Mouse (Mus musculus) embryonic facial prominence, embryonic 10.5 days (tissue): ENCODE measurements around the gene Prepl. TPM values are rescaled to one million over a fixed set of nuclear protein-coding genes. Genes with fewer than 3 reads are reported as not detected.

Experiments
- DNase-seq: peaks from one replicate; pipeline ENCODE4 v3.0.0-alpha.2; 2017; ENCODE audit warnings: low spot score
- H3K27ac ChIP-seq: fragments of 300-500 bp; sonication (generic); replicated peaks from 2 replicates; pipeline ENCODE4 v1.5.1; 2016; ENCODE audit warnings: mild to moderate bottlenecking
- H3K27me3 ChIP-seq: fragments of 300-500 bp; sonication (generic); replicated peaks from 2 replicates; pipeline ENCODE4 v1.6.1; 2016; ENCODE audit warnings: low read depth, mild to moderate bottlenecking; ENCODE audit not compliant: poor library complexity, severe bottlenecking
- H3K36me3 ChIP-seq: fragments of 300-500 bp; sonication (generic); replicated peaks from 2 replicates; pipeline ENCODE4 v1.6.1; 2016; ENCODE audit warnings: mild to moderate bottlenecking, moderate library complexity
- H3K4me1 ChIP-seq: fragments of 300-500 bp; sonication (generic); 2 replicates; pipeline ENCODE4 v1.6.1; 2016
- H3K4me3 ChIP-seq: fragments of 300-500 bp; sonication (generic); 2 replicates; pipeline ENCODE4 v1.5.1; 2016; ENCODE audit warnings: mild to moderate bottlenecking, moderate library complexity
- H3K9me3 ChIP-seq: fragments of 300-500 bp; sonication (generic); 2 replicates; pipeline ENCODE4 v1.6.1; 2016; ENCODE audit warnings: mild to moderate bottlenecking
- WGBS: fragments of 180-500 bp; shearing (Covaris S2); methylation state at CpG from one replicate; pipeline ENCODE4 v1.1.7; 2016; 5-methylcytosine and 5-hydroxymethylcytosine counted together
- polyA plus RNA-seq: library from polyadenylated mRNA; unstranded; fragments of >200 nt; fragmentation: Nextera tagmentation; extraction: Ambion mirVana; gene quantifications from 2 replicates; pipeline ENCODE4 v1.2.1, GENCODE M21; 2016

Gene Prepl
- polyA plus RNA-seq, 1 experiment from 2014 or later: 32.4 TPM

- peak overlapping the region; percentile 84 for H3K4me3 ChIP-seq
- no peak overlapping the region; the same call in 1 of the 2 replicates for H3K27ac ChIP-seq
- no peaks in the 10 kb centered on the region for H3K36me3 ChIP-seq
- DNase-seq: no peak
- H3K9me3 ChIP-seq: no peaks in the 10 kb centered on the region
- H3K27me3 ChIP-seq: no peaks in the 10 kb centered on the region
- H3K4me1 ChIP-seq: peaks cover 33% of the 10 kb centered on the region
- WGBS: 49% methylated on average over 6 of the region's 6 CpGs
Measured at GRCm38 (mm10) chr17:85089011-85089410, 1.0 kb downstream of the Prepl start.

- Histone ChIP-seq H3K4me1 (peaks cover 33% of the 10 kb centered on the region), H3K27me3 (no peaks in the 10 kb centered on the region), H3K9me3 (no peaks in the 10 kb centered on the region), H3K4me3 (no peak overlapping the region), H3K36me3 (no peaks in the 10 kb centered on the region), H3K27ac (no peak overlapping the region)
- 85% methylated on average over 11 of the region's 11 CpGs for WGBS
- DNase-seq: no peak
Measured at GRCm38 (mm10) chr17:85088401-85088800, 1.6 kb downstream of the Prepl start.

- no peak for DNase-seq
- Histone ChIP-seq H3K4me1 (peaks cover 29% of the 10 kb centered on the region), H3K4me3 (no peak overlapping the region), H3K27ac (no peak overlapping the region), H3K36me3 (no peaks in the 10 kb centered on the region), H3K9me3 (no peaks in the 10 kb centered on the region), H3K27me3 (no peaks in the 10 kb centered on the region)
- 89% methylated on average over 5 of the region's 5 CpGs for WGBS
Measured at GRCm38 (mm10) chr17:85087591-85087990, 2.5 kb downstream of the Prepl start.

GRCm38 (mm10) chr17:85086501-85086900 lies 3.5 kb downstream of the Prepl start:
- no peak overlapping the region for H3K27ac ChIP-seq
- no peaks in the 10 kb centered on the region for H3K36me3 ChIP-seq
- H3K27me3 ChIP-seq: no peaks in the 10 kb centered on the region
- no peak overlapping the region for H3K4me3 ChIP-seq
- peaks cover 20% of the 10 kb centered on the region for H3K4me1 ChIP-seq
- 83% methylated on average over 1 of the region's 1 CpGs for WGBS
- DNase-seq: no peak
- no peaks in the 10 kb centered on the region for H3K9me3 ChIP-seq

- Histone ChIP-seq H3K27ac (no peak overlapping the region), H3K4me3 (no peak overlapping the region), H3K9me3 (no peaks in the 10 kb centered on the region), H3K4me1 (peaks cover 15% of the 10 kb centered on the region), H3K36me3 (peaks cover 8% of the 10 kb centered on the region), H3K27me3 (no peaks in the 10 kb centered on the region)
- no peak for DNase-seq
- WGBS: 95% methylated on average over 2 of the region's 2 CpGs
Measured at GRCm38 (mm10) chr17:85085335-85085734, 4.7 kb downstream of the Prepl start.

- DNase-seq: no peak
- Histone ChIP-seq H3K27ac (no peak overlapping the region), H3K27me3 (no peaks in the 10 kb centered on the region), H3K4me3 (no peak overlapping the region), H3K9me3 (no peaks in the 10 kb centered on the region), H3K4me1 (no peaks in the 10 kb centered on the region), H3K36me3 (peaks cover 49% of the 10 kb centered on the region)
- 93% methylated on average over 11 of the region's 11 CpGs for WGBS
Measured at GRCm38 (mm10) chr17:85080781-85081180, 9.3 kb downstream of the Prepl start.

GRCm38 (mm10) chr17:85079276-85079675 lies 10.8 kb downstream of the Prepl start:
- no peaks in the 10 kb centered on the region for H3K4me1 ChIP-seq
- DNase-seq: no peak
- H3K36me3 ChIP-seq: peaks cover 59% of the 10 kb centered on the region
- no peak overlapping the region for H3K27ac ChIP-seq
- no peaks in the 10 kb centered on the region for H3K9me3 ChIP-seq
- 92% methylated on average over 3 of the region's 3 CpGs for WGBS
- H3K4me3 ChIP-seq: no peak overlapping the region
- no peaks in the 10 kb centered on the region for H3K27me3 ChIP-seq

GRCm38 (mm10) chr17:85074083-85074482 lies 16.0 kb downstream of the Prepl start:
- no peaks in the 10 kb centered on the region for H3K9me3 ChIP-seq
- peaks cover 15% of the 10 kb centered on the region for H3K4me1 ChIP-seq
- peaks cover 78% of the 10 kb centered on the region for H3K36me3 ChIP-seq
- H3K27ac ChIP-seq: no peak overlapping the region
- H3K27me3 ChIP-seq: no peaks in the 10 kb centered on the region
- no peak for DNase-seq
- no peak overlapping the region for H3K4me3 ChIP-seq
- WGBS: 92% methylated on average over 4 of the region's 4 CpGs

- no peaks in the 10 kb centered on the region for H3K9me3 ChIP-seq
- no peak overlapping the region for H3K27ac ChIP-seq
- DNase-seq: no peak
- H3K4me3 ChIP-seq: no peak overlapping the region
- peaks cover 78% of the 10 kb centered on the region for H3K36me3 ChIP-seq
- 63% methylated on average over 7 of the region's 7 CpGs for WGBS
- peaks cover 15% of the 10 kb centered on the region for H3K4me1 ChIP-seq
- H3K27me3 ChIP-seq: no peaks in the 10 kb centered on the region
Measured at GRCm38 (mm10) chr17:85073214-85073613, 16.8 kb downstream of the Prepl start.

- WGBS: 52% methylated on average over 11 of the region's 11 CpGs
- H3K36me3 ChIP-seq: peaks cover 74% of the 10 kb centered on the region
- H3K27me3 ChIP-seq: no peaks in the 10 kb centered on the region
- no peak for DNase-seq
- 0 out of 2 replicates have a peak overlapping the region, but pooled peaks have one; percentile 25 for H3K27ac ChIP-seq
- H3K4me3 ChIP-seq: no peak overlapping the region
- H3K9me3 ChIP-seq: no peaks in the 10 kb centered on the region
- H3K4me1 ChIP-seq: peaks cover 15% of the 10 kb centered on the region
Measured at GRCm38 (mm10) chr17:85072383-85072782, 17.7 kb downstream of the Prepl start.

- 91% methylated on average over 8 of the region's 8 CpGs for WGBS
- no peak overlapping the region for H3K4me3 ChIP-seq
Measured at GRCm38 (mm10) chr17:85071088-85071775, 18.8 kb downstream of the Prepl start.

GRCm38 (mm10) chr17:85070658-85071057 lies 19.4 kb downstream of the Prepl start:
- 78% methylated on average over 6 of the region's 6 CpGs for WGBS
- H3K27me3 ChIP-seq: no peaks in the 10 kb centered on the region
- DNase-seq: no peak
- peaks cover 74% of the 10 kb centered on the region for H3K36me3 ChIP-seq
- H3K27ac ChIP-seq: no peak overlapping the region
- peaks cover 15% of the 10 kb centered on the region for H3K4me1 ChIP-seq
- H3K9me3 ChIP-seq: no peaks in the 10 kb centered on the region
- H3K4me3 ChIP-seq: no peak overlapping the region

More at GRCm38 (mm10) chr17:85071088-85071775, 18.8 kb downstream of the Prepl start:
- Histone ChIP-seq H3K27ac (no peak overlapping the region), H3K9me3 (no peaks in the 10 kb centered on the region), H3K36me3 (peaks cover 74% of the 10 kb centered on the region), H3K4me1 (peaks cover 15% of the 10 kb centered on the region), H3K27me3 (no peaks in the 10 kb centered on the region)
- DNase-seq: no peak

GRCm38 (mm10) chr17:85067331-85067730 lies 22.7 kb downstream of the Prepl start:
- Histone ChIP-seq H3K27ac (no peak overlapping the region), H3K4me1 (peaks cover 6% of the 10 kb centered on the region), H3K4me3 (no peak overlapping the region), H3K9me3 (no peaks in the 10 kb centered on the region), H3K27me3 (no peaks in the 10 kb centered on the region), H3K36me3 (peaks cover 92% of the 10 kb centered on the region)
- DNase-seq: no peak
- 94% methylated on average over 7 of the region's 7 CpGs for WGBS
